Mouse (Mus musculus) stomach, embryonic 16.5 days (tissue): Measurements from ENCODE around the gene Rex1bd. TPM values are rescaled to one million over a fixed set of nuclear protein-coding genes. Genes with fewer than 3 reads are reported as not detected.

Experiments used
- ATAC-seq: fragments of 200-750 bp; cut with Nextera tagmentation; 2 replicates; pipeline ENCODE4 v1.8.0; 2017; ENCODE audit warnings: moderate number of reproducible peaks, moderate TSS enrichment; ENCODE audit not compliant: insufficient read depth, low FRiP score
- H3K27ac ChIP-seq: fragments of 300-500 bp; sonication (generic); 2 replicates; pipeline ENCODE4 v1.5.1; 2014; ENCODE audit warnings: low read length
- H3K27me3 ChIP-seq: fragments of 300-500 bp; sonication (generic); 2 replicates; pipeline ENCODE4 v1.6.1; 2014; ENCODE audit warnings: low read length, control low read depth, mixed read lengths; ENCODE audit not compliant: control insufficient read depth, insufficient read depth
- H3K36me3 ChIP-seq: fragments of 300-500 bp; sonication (generic); 2 replicates; pipeline ENCODE4 v1.6.1; 2014; ENCODE audit warnings: low read length; ENCODE audit not compliant: control insufficient read depth, insufficient read depth
- H3K4me1 ChIP-seq: fragments of 300-500 bp; sonication (generic); 2 replicates; pipeline ENCODE4 v1.6.1; 2014; ENCODE audit warnings: low read length, control low read depth, mixed read lengths; ENCODE audit not compliant: control insufficient read depth, insufficient read depth
- H3K4me2 ChIP-seq: fragments of 300-500 bp; sonication (generic); 2 replicates; pipeline ENCODE4 v1.6.1; 2014; ENCODE audit warnings: low read depth, low read length, mixed read lengths
- H3K4me3 ChIP-seq: fragments of 300-500 bp; sonication (generic); replicated peaks from 2 replicates; pipeline ENCODE4 v1.5.1; 2014; ENCODE audit warnings: mild to moderate bottlenecking, low read length
- H3K9ac ChIP-seq: fragments of 300-500 bp; sonication (generic); 2 replicates; pipeline ENCODE4 v1.6.1; 2014; ENCODE audit warnings: low read length
- H3K9me3 ChIP-seq: fragments of 300-500 bp; sonication (generic); replicated peaks from 2 replicates; pipeline ENCODE4 v1.6.1; 2016; ENCODE audit warnings: low read length, control low read depth; ENCODE audit not compliant: control insufficient read depth
- WGBS: fragments of 180-500 bp; shearing (Covaris S2); extraction: QIAGEN DNeasy Blood & Tissue Kit; methylation state at CpG from one replicate; pipeline ENCODE4 v1.1.7; 2014; 5-methylcytosine and 5-hydroxymethylcytosine counted together
- polyA plus RNA-seq: library from polyadenylated mRNA; unstranded; fragments of >200 nt; fragmentation: Nextera tagmentation; extraction: Ambion mirVana; gene quantifications from 2 replicates; pipeline ENCODE4 v1.2.1, GENCODE M21; 2015

The Rex1bd gene
- polyA plus RNA-seq, 1 experiment from 2014 or later = 118 TPM

GRCm38 (mm10) chr8:70467229-70467725, 39.3 kb downstream of the Rex1bd start:
- H3K4me3 ChIP-seq = no peak overlapping the region
- H3K4me2 ChIP-seq = no peak overlapping the region
- no peak overlapping the region for H3K9ac ChIP-seq
- peaks cover 13% of the 10 kb centered on the region for H3K4me1 ChIP-seq
- H3K36me3 ChIP-seq = no peaks in the 10 kb centered on the region
- ATAC-seq = no peak
- H3K27me3 ChIP-seq = no peaks in the 10 kb centered on the region
- H3K27ac ChIP-seq = no peak overlapping the region
- no peaks in the 10 kb centered on the region for H3K9me3 ChIP-seq
- 70% methylated on average over 5 of the region's 5 CpGs for WGBS

GRCm38 (mm10) chr8:70466771-70467170, 39.8 kb downstream of the Rex1bd start:
- Histone ChIP-seq H3K9ac (no peak overlapping the region), H3K27me3 (no peaks in the 10 kb centered on the region), H3K9me3 (no peaks in the 10 kb centered on the region), H3K4me1 (peaks cover 13% of the 10 kb centered on the region), H3K4me2 (no peak overlapping the region), H3K27ac (no peak overlapping the region), H3K36me3 (no peaks in the 10 kb centered on the region), H3K4me3 (no peak overlapping the region)
- 66% methylated on average over 11 of the region's 11 CpGs for WGBS
- no peak for ATAC-seq

DNA sequence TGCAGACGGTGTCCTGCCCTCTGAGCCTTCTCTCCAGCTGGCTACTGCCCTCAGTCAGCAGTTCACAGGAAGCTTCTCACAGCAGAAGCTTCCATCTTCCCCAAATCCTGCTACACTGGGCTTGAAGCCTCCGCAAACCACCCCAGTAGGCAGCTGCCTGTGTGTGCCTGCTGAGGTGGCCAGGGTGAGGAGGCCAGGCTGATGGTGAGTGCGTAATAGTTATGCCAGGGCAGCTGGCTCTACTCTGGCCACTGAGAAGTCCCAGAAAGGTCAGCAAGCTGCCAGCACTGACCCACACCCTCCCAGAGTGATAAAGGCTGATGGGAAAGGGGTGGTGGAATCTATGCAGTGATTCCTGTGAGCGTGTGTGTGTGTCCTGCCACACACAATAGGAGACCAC, 40.2 kb downstream of the Rex1bd start:
- Histone ChIP-seq H3K4me3 (no peak overlapping the region), H3K9ac (no peak overlapping the region), H3K27me3 (no peaks in the 10 kb centered on the region), H3K27ac (no peak overlapping the region), H3K4me1 (peaks cover 13% of the 10 kb centered on the region), H3K36me3 (no peaks in the 10 kb centered on the region), H3K4me2 (no peak overlapping the region), H3K9me3 (no peaks in the 10 kb centered on the region)
- WGBS = 91% methylated on average over 4 of the region's 4 CpGs
- no peak for ATAC-seq

DNA sequence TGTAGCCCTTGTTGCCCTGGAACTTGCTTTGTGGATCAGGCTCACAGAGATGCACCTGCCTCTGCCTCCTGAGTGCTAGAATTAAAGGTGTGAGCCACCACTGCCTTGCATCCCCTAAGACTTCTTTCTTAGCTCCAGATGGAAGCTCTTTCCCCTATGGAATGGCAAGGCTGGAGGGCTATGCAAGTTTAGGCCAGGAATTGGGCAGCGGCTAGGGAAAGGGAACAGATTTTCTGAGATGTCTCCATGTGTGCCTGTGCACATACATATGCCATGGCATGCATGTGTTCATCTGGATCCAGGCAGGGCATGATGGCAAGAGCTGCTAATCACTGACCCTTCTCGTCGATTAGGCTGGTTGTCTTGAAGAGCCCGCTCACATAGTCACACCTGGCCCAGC, 40.9 kb downstream of the Rex1bd start:
- Histone ChIP-seq H3K36me3 (no peaks in the 10 kb centered on the region), H3K4me2 (no peak overlapping the region), H3K9ac (no peak overlapping the region), H3K27ac (no peak overlapping the region), H3K9me3 (no peaks in the 10 kb centered on the region), H3K4me3 (no peak overlapping the region), H3K27me3 (no peaks in the 10 kb centered on the region), H3K4me1 (peaks cover 13% of the 10 kb centered on the region)
- WGBS = 97% methylated on average over 4 of the region's 4 CpGs
- ATAC-seq = no peak

DNA sequence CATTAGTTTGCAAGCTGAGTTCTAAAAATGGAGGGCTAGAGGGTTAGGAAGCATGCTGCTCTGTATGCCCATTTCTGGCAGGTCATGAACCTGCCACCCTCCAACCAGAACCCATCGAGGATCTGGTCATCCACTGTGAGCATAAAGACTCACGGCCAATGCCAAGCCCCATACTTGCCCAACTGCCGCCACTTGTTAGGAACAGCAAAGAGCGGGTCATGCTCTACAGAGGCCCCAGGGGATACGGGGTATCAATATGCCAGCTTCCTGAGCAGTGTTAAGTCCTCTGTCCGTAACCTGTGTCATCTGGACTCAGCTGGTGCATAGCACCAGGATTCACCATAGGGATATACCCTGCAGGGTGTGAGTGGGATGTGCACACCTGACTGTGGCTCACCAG, 42.4 kb downstream of the Rex1bd start:
- H3K36me3 ChIP-seq = no peaks in the 10 kb centered on the region
- WGBS = 89% methylated on average over 6 of the region's 6 CpGs
- H3K9me3 ChIP-seq = no peaks in the 10 kb centered on the region
- peaks cover 10% of the 10 kb centered on the region for H3K4me1 ChIP-seq
- no peak overlapping the region for H3K9ac ChIP-seq
- H3K4me3 ChIP-seq = no peak overlapping the region
- ATAC-seq = no peak
- H3K27ac ChIP-seq = no peak overlapping the region
- H3K27me3 ChIP-seq = no peaks in the 10 kb centered on the region
- no peak overlapping the region for H3K4me2 ChIP-seq

DNA sequence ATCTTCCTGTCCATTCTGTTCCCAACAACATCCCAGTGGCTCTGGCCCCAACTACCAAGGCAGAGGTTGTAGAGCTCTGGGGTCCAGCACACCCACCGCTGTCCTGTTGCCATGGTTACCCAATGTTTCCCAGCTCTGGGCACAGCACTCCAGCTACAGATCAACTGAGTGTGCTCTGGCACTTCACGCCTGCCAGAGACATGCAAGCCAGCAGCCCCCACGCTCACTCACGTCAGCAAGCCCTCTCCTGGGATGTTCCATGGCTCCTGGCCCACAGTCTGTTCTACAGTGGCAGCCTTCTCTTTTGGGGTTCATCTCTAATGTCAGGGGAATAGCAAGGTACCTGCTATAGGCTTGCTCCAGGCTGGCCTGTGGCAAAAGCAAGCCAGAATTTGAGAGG, 43.2 kb downstream of the Rex1bd start:
- ATAC-seq = no peak
- H3K9me3 ChIP-seq = no peaks in the 10 kb centered on the region
- WGBS = 84% methylated on average over 4 of the region's 4 CpGs
- H3K27me3 ChIP-seq = no peaks in the 10 kb centered on the region
- no peak overlapping the region for H3K27ac ChIP-seq
- no peak overlapping the region for H3K9ac ChIP-seq
- peaks cover 10% of the 10 kb centered on the region for H3K4me1 ChIP-seq
- H3K4me2 ChIP-seq = no peak overlapping the region
- H3K4me3 ChIP-seq = no peak overlapping the region
- no peaks in the 10 kb centered on the region for H3K36me3 ChIP-seq

DNA sequence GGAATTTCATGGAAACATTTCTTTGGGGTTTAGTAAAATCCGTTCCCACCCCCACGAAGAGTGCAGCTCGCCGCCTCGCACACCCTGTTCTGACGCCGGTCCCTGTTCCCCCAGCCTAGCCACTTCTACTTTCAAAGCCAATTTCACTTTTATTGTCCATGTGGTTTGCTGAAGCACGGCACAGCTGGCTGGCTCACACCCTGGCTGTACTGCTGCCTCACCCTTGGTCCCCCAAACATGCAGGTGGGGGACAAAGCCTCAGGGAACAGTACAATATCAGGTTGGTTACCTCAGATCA, 44.1 kb downstream of the Rex1bd start:
- no peak overlapping the region for H3K4me2 ChIP-seq
- no peaks in the 10 kb centered on the region for H3K9me3 ChIP-seq
- H3K4me3 ChIP-seq = no peak overlapping the region
- H3K36me3 ChIP-seq = no peaks in the 10 kb centered on the region
- peaks cover 5% of the 10 kb centered on the region for H3K4me1 ChIP-seq
- WGBS = 95% methylated on average over 8 of the region's 8 CpGs
- ATAC-seq = no peak
- H3K27ac ChIP-seq = no peak overlapping the region
- H3K9ac ChIP-seq = no peak overlapping the region
- H3K27me3 ChIP-seq = no peaks in the 10 kb centered on the region

- peaks cover under 1% of the 10 kb centered on the region; the same call in 1 of the 2 replicates for H3K4me1 ChIP-seq
- WGBS = 86% methylated on average over 16 of the region's 16 CpGs
- no peak overlapping the region for H3K4me2 ChIP-seq
- H3K9me3 ChIP-seq = no peaks in the 10 kb centered on the region
- no peak overlapping the region for H3K27ac ChIP-seq
- H3K36me3 ChIP-seq = no peaks in the 10 kb centered on the region
- H3K27me3 ChIP-seq = no peaks in the 10 kb centered on the region
- no peak overlapping the region for H3K4me3 ChIP-seq
- ATAC-seq = no peak
- H3K9ac ChIP-seq = no peak overlapping the region
These were observed 44.6 kb downstream of the Rex1bd start for GRCm38 (mm10) chr8:70461765-70462515.

DNA sequence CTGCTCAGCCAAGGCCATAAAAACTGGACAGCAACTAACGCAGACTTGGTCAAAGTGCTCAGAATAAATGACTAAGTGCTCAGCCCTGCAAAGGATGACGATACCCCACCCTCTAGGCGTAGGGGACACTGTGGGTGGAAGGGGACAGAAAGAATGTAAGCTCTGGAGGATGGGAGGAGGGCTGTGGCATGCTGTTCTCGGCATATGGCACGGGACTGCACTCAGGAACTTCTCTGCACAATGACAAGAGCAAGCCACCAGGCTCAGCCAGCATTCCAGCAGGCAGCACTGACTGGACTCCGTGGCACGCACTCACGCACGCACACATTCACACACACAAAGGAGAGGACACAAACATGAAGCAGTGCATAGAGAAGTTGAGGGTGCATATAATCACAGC, 45.9 kb downstream of the Rex1bd start:
- WGBS = 73% methylated on average over 9 of the region's 9 CpGs
- Histone ChIP-seq H3K9ac (no peak overlapping the region), H3K27me3 (no peaks in the 10 kb centered on the region), H3K36me3 (no peaks in the 10 kb centered on the region), H3K4me2 (no peak overlapping the region), H3K9me3 (no peaks in the 10 kb centered on the region), H3K27ac (no peak overlapping the region), H3K4me1 (no peaks in the 10 kb centered on the region), H3K4me3 (no peak overlapping the region)
- no peak for ATAC-seq
